Mouse (Mus musculus): ENCODE data around the gene Gm20920. TPM values are rescaled to one million over a fixed set of nuclear protein-coding genes. Genes with fewer than 3 reads are reported as not detected.
"Not testable (repeated sequence)": the region's sequence is repeated elsewhere in the genome, so short reads cannot be mapped to it uniquely, and the experiment has no call there.

Gm20920 gene
- not detected for total RNA-seq (2021)

- DNase-seq (ENCODE audit: low spot score in 2 of 2); intact Hi-C loops (cut with DNase I): not testable (repeated sequence)
These were observed at the start of gene Gm20920 for GRCm38 (mm10) chrY:51851820-51852219. TSS of gene Gm20920 (plus strand) at chrY:51852120.
